Mouse (Mus musculus): ENCODE data around the gene Ascl4.

Gene Ascl4

DNA sequence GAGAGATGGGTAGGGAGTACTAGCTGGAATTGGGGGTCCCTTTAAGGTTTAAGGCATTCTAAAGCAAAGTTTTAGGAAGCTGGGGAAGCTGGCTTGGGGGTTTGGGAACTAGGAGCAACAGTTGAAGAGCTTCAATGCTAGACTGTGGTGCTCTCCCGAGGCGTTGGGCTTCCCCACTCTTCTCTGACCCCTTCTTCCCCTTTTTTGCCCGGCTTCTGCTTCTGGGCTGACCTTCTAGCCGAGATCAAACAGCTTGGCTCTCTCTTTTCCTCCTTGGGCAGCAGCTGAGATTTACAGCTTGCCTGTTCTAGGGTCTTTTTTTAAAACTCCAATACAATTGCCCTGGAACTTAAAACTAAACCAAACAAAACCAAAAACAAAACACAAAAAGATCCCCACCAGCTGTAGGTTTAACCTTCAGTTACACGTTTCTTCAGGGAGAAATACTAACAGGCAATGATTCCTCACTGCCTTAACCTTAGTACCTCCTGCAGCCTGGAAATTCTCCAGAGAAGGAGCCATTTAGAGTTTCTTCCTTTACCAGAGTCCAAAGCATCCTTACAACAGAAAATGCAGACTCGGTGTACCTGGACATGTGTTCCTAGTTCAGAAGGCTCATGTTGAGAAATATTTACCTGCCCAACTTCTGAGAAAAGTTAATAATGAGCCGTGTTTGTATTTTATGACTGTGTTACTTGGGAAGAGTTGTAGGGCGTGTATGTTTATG is 42.6 kb downstream of the Ascl4 start:
- DNase-seq: no peak

DNA sequence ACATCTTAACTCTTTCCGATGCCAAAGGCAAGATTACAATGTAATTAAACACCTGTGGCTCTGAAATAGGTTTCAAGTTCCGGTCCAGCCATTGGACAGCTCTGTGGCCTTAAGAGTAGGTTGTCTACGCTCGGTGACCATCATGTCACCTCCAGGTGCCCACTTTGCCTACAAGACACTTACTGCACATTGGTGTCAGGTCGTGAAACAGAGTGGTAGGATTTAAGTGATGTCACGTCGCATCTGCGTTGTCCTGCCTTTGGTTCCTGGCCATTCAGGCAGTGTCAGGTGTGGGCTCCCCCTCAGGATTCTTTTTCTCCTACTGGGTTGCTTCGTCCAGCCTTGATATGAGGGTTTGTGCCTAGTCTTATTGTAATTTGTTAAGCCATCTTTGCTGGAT is 44.3 kb downstream of the Ascl4 start:
- no peak for DNase-seq

DNA sequence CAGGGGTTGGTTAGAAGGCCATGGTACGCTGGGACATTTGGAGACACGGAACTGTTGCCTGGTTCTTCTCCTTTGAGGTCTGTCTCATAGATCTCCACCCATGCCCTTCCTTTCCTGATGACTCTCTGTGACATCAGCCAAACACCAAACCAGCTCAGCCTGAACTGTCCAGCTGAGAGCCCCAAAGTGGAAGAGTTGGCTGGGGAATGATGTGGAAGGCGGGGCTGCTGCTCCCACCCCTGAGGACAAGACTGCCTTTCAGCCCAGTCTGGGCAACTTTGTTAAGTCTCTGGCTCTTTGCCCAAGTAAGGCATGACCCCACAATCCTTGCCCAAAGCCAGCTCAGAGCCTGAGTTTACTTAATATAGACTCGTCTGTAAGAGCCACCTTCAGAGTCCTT is 45.4 kb downstream of the Ascl4 start:
- no peak for DNase-seq

DNA sequence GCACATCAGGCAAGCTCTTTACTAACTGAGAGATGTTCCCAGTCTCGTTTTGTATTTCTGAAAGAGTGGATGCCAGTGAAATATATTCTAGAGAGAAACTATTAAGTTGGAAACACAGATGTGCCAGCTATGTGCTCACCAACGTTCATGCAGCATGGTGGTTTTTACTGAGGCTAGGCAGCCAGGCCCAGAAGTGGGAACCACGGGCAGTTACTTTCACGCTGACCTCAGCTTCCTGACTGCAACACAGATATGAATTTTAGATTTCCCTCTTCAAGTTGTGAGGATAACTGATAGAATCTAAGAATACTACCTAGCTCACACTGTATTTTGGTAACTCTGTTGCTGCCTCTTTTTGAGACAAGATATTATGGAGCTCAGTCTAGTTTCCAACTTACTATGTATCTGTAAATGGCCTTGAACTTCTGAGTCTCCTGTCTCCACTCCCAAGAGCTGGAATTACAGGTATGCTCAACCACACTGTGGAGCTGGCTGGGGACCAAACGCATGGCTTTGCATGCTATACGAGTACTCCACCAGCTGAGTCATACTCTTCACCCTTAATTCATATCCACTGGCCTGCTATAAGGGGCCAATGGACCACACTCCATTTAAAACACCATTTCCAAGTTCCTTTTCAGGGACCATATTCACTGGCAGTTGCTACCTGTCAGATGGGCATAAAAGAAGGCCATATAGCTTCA is 62.1 kb downstream of the Ascl4 start:
- DNase-seq: no peak

DNA sequence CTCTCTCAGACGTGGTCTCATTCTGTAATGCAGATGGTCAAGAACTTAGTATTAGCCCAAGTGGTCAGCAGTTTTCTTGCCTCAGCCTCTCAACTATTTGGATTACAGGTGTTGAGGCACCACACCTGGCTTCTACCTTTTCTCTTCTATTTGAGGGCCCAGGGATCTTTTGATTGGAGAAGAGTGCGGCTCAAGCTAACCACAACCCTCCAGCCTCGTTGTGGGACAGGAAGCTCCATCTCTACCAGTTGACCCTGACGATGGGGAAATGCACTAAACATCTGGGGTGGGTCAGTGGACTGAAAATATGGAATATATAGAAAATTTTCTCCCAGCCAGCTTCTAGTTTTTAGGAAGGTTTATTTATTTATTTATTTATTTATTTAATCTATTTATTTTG is 64.9 kb downstream of the Ascl4 start:
- no peak for DNase-seq

DNA sequence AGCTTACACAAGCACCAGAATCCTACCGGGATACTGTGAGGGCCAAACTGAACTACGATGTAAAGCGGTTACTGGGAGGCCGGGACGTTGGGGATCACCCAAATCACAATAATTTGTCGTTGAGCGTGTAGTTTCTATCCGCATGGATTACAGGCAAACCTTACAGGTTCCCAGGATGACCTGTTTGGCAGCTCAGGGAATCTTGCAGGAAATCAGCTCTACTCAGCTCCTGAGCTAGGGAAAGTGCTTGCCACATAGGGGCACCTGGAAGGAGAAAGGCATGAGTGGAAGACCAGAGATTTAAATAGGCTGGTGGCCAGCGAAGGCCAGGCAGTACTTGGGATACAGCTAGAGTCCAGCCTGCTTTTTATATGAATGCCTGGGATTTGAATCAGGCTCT is 66.4 kb downstream of the Ascl4 start:
- no peak for DNase-seq

DNA sequence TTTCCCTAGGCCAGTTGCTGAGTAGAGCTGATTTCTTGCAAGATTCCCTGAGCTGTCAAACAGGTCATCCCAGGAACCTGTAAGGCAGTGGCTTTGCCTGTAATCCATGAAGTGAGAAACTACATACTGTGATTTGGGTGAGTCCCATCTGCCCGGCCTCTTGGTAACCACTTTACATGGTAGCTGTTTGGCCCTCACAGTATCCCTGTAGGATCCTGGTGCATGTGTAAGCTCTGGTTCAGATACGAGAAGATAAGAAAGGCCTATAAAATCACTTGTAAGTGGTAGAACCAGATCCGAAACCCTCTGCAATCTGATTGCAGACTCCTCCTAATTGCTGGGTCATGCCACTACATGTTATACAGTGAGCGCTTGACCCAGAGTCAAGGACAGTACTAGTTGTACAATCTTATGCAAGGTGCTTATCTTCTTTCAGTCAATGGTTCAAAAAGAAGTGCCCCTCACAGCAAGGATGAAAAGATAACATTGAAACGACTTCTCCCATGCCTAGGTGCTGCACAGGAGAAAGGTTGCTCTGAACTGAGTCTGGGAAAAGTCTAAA is 67.1 kb downstream of the Ascl4 start:
- DNase-seq: no peak

All from embryo, embryonic 11 days (tissue).